Mouse (Mus musculus) lung, postnatal 25 days (tissue): ENCODE measurements around the gene Tpcn1.
"Not testable (repeated sequence)": the region's sequence is repeated elsewhere in the genome, so short reads cannot be mapped to it uniquely, and the experiment has no call there.

Source experiments
- DNase-seq: peaks from one replicate; pipeline ENCODE4 v3.0.0; 2022; ENCODE audit warnings: low spot score

Tpcn1 gene

GRCm38 (mm10) chr5:120510982-120511642 lies 77.4 kb downstream of the Tpcn1 start, which contains the start of gene Slc8b1:
Gene Slc8b1 (plus strand): TSS chr5:120511168.
- peak; percentile 96 for DNase-seq

DNA sequence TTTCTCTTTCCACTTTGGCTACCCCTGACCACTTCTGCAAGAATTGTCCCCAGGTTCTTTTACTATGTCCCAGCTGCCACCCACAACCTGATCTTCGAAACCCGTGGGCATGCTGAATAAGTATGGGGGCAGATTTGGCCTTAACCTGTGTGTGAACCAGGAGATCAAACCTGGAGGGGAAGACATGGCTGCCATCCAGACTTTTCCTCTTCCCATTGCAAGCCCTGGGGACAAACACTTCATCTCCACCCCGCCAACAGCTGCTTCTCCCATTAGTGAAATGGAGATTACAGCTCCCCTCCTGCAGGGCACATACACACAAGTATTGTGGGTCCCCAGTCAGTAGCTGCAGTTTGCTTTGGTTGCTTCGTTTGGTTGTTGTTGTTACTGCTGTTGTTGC lies 81.2 kb downstream of the Tpcn1 start:
- DNase-seq = no peak

- DNase-seq = no peak
Measured at GRCm38 (mm10) chr5:120506490-120506889, 82.0 kb downstream of the Tpcn1 start.

- no peak for DNase-seq
Measured at GRCm38 (mm10) chr5:120505781-120506180, 82.7 kb downstream of the Tpcn1 start.

DNA sequence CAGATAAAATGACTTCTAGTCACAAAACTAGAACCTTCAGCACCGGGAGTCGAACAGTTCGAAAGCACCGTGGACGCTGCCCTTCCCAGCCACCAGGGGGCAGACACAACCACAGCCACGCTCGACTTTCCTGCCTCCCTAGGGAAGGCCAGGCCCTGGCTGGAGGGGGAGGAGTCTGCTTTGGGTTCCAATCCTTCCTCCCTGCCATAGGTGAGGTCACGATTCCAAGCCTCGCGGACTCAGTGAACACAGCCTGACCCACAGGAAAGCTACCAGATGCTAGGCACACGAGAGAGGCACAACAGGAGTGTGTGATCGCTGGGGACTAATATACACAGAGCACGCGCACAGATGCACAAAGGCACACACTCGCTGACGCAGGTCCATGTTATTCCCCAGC lies 83.1 kb downstream of the Tpcn1 start:
- peak; percentile 82 for DNase-seq

DNA sequence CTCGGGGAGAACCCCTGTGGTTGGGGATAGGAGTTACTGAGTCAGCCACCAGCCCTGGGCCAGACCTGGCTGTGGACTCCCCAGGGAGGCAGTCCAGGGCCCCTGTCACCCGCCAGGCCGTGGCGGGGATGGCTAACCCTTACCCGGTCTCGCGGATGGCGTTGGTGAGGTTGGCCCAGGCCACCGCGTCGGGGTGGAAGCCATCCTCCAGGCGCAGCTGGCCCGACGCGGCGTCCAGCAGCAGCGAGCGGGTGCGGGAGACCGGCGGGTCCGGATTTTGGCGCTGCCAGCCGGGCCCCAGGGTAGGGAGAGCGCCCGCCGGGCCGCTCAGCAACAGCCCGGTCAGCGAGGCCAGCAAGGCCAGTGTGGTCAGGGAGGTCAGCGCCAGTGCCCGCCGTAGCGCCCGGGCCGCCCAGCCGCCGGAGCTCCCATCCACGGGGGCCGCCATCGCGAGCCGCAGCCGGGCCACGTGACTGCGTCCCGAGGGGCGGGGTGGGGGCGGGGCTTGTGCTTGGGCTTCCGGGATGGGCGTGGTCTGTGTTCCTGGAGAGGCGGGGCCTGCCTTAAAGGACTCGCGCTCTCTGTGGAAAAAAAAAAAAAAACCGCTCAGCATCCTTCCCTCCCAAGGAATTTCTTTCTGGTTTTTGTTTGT lies 85.2 kb downstream of the Tpcn1 start, which contains the start of gene Plbd2:
Gene Plbd2, minus strand, starts transcription at position 482 of the 652 bp plus-strand sequence.
- peak; percentile 74 for DNase-seq

- no peak for DNase-seq
Measured at GRCm38 (mm10) chr5:120502675-120503143, 85.8 kb downstream of the Tpcn1 start.

DNA sequence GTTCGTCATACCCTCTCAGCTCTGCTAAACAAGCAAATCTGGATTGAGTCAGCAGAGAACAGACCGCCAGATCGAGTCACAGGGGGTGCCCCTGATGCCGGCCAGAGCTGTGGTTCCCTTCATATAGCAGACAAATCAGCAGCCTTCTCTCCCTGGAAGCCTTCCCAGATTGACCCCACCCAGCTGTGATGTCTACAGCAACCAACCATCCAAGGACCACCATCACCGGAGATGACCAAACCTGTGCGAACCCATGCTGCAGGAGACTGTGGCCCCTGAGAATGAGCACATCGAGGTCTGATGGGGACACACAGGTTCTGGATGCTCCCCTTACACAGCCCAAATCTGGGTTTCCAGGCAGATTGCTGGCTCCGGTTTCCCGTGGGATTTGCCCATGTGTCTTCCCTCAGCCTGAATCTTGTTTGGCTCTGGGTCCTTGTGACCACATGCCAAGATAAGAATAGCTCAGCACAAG lies 86.3 kb downstream of the Tpcn1 start:
- no peak for DNase-seq

- not testable (repeated sequence) for DNase-seq
Measured at GRCm38 (mm10) chr5:120500609-120501008, 87.9 kb downstream of the Tpcn1 start.

GRCm38 (mm10) chr5:120499202-120499601 lies 89.3 kb downstream of the Tpcn1 start:
- no peak for DNase-seq

GRCm38 (mm10) chr5:120497071-120497470 lies 91.4 kb downstream of the Tpcn1 start:
- DNase-seq = no peak

DNA sequence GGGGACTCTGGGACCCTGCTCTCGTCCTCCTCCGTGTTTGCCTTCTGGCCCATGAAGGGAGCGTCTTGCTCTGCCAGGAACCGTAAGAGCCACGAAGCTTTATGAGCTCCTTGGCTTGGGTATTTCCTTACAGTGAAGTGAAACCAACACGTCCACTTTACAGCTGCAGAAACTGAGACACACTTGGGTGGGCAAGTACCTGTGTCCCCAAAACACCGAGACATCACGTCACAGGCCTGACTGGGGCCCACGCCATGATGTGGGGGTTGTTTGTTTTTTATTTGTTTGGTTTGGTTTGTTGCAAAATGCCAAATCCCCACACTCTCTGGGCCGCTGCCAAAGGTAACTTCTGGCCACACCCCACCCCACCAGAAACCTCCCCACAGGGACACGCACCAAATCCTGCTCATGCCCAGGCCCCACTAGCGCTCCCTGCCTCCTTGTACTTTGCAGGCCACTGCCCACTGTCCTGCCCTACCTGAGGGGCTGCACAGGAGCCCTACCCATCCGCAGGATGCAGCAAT lies 92.7 kb downstream of the Tpcn1 start:
- no peak for DNase-seq

GRCm38 (mm10) chr5:120495064-120495702 lies 93.3 kb downstream of the Tpcn1 start:
- no peak for DNase-seq

- DNase-seq = no peak
Measured at GRCm38 (mm10) chr5:120493873-120494395, 94.5 kb downstream of the Tpcn1 start.

DNA sequence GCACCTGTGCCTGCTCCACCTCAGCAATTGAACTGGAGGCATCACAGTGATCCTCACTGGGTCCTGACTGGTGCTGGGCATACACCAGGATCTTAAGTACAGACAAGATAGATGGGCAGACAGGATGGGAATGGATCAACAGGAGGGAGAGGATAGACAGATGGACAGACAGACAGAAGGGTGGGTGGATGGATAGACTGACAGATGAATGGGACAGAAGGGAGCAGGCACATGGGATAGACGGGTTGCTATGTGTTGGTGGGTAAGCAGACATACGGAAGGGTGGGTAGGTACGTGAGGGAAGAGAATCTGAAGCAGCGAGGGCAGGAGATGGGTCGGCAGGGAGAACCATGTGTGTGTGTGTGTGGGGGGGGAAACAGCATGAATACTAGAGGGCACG lies 95.0 kb downstream of the Tpcn1 start:
- DNase-seq = no peak

DNA sequence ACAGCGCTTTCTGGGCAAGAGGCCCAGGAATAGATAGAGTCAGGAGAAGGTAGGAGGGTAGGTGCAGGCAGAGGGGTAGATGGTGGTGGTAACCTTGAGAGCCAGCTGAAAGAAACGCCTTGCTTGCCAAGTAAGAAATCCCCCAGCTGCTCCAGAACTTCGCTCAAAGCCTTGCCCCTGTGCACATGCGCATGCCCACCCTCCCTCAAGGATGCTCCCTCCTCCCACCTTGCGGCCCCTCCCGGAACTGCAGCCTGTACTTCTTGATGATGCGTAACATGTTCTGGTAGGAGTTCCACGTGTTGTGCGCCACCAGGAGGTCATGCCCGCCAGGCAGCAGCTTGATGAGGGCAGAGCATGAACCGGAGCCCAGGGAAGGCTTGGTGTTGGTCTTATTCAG lies 96.0 kb downstream of the Tpcn1 start:
- no peak for DNase-seq

- DNase-seq = no peak
Measured at GRCm38 (mm10) chr5:120490679-120491192, 97.7 kb downstream of the Tpcn1 start.

DNA sequence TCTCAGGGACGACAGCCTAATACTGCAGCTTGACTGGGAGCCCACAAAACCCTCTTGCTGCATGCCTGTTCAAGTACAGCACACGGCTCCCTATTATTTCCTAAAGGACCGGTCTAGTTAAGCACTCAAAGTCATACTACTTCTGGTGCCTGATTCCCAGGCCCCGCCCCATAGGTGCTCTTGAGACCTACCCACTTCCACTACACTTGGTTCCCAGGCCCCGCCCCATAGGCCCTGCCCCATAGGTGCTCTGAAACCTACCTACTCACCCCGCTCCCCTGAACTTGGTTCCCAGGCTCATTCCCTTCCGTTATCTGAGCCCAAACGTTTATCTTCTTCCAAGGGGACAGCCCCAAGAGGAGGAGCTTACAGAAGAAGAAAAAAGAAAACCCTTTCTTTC lies 100.6 kb downstream of the Tpcn1 start:
- DNase-seq = no peak
